Mouse (Mus musculus): ENCODE measurements around the gene Sh2d4b.

DNA sequence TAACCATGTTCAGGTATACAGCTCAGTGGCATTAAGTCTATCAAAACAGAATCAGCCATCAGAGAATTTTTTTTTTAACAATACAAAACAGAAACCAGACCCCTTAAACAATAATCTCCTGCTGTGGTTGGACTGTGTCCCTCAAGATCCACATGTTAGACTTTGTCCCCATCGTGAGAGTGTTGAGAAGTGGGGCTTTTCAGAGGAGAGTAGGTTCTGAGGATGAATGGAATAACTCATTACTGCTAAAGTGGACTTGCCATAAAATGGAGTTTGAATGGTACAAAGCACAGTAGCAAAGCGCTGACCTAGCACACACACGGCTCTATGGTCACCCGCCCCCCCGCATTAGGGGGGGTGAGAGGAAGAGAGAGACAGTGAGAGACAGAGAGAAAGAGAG, 35.8 kb upstream of the Sh2d4b start:
- TF ChIP-seq CTCF (IDR thresholded peaks at IDR 0.05; ENCODE audit: extremely low read depth, insufficient read length, insufficient replicate concordance, low read depth, low read length) (no peak), POLR2A (IDR thresholded peaks at IDR 0.05; ENCODE audit: low read depth, low read length) (no peak)

All from small intestine, adult 2 months (tissue).